Mouse (Mus musculus) lung, embryonic 16.5 days (tissue): ENCODE measurements around the gene Oaf. TPM values are rescaled to one million over a fixed set of nuclear protein-coding genes. Genes with fewer than 3 reads are reported as not detected.

Experiments
- ATAC-seq: fragments of 200-750 bp; cut with Nextera tagmentation; 2 replicates; pipeline ENCODE4 v1.8.0; 2017; ENCODE audit warnings: low read depth, mild to moderate bottlenecking, moderate library complexity
- H3K27ac ChIP-seq: fragments of 300-500 bp; sonication (generic); 2 replicates; pipeline ENCODE4 v1.5.1; 2014; ENCODE audit warnings: mild to moderate bottlenecking, control low read depth, low read length
- H3K27me3 ChIP-seq: fragments of 300-500 bp; sonication (generic); 2 replicates; pipeline ENCODE4 v1.6.1; 2014; ENCODE audit warnings: low read depth, low read length, mixed read lengths; ENCODE audit not compliant: control insufficient read depth, insufficient read depth
- H3K36me3 ChIP-seq: fragments of 300-500 bp; sonication (generic); 2 replicates; pipeline ENCODE4 v1.6.1; 2014; ENCODE audit warnings: low read length; ENCODE audit not compliant: control insufficient read depth, insufficient read depth
- H3K4me1 ChIP-seq: fragments of 300-500 bp; sonication (generic); replicated peaks from 2 replicates; pipeline ENCODE4 v1.6.1; 2014; ENCODE audit warnings: low read length, mixed read lengths; ENCODE audit not compliant: control insufficient read depth, insufficient read depth
- H3K4me2 ChIP-seq: fragments of 300-500 bp; sonication (generic); 2 replicates; pipeline ENCODE4 v1.6.1; 2014; ENCODE audit warnings: low read depth, low read length, control low read depth
- H3K4me3 ChIP-seq: fragments of 300-500 bp; sonication (generic); 2 replicates; pipeline ENCODE4 v1.5.1; 2014; ENCODE audit warnings: mild to moderate bottlenecking, low read length, control low read depth
- H3K9ac ChIP-seq: fragments of 300-500 bp; sonication (generic); 2 replicates; pipeline ENCODE4 v1.6.1; 2014; ENCODE audit warnings: low read length, control low read depth
- H3K9me3 ChIP-seq: fragments of 300-500 bp; sonication (generic); 2 replicates; pipeline ENCODE4 v1.6.1; 2016; ENCODE audit warnings: low read length; ENCODE audit not compliant: control insufficient read depth
- WGBS: fragments of 180-500 bp; shearing (Covaris S2); extraction: QIAGEN DNeasy Blood & Tissue Kit; methylation state at CpG from one replicate; pipeline ENCODE4 v1.1.7; 2014; 5-methylcytosine and 5-hydroxymethylcytosine counted together
- polyA plus RNA-seq: library from polyadenylated mRNA; unstranded; fragments of >200 nt; fragmentation: Nextera tagmentation; extraction: Ambion mirVana; gene quantifications from 2 replicates; pipeline ENCODE4 v1.2.1, GENCODE M21; 2015

Oaf gene
- polyA plus RNA-seq, 1 experiment from 2014 or later: 38.0 TPM

GRCm38 (mm10) chr9:43251786-43252185, 12.1 kb upstream of the Oaf start:
- H3K9me3 ChIP-seq: no peaks in the 10 kb centered on the region
- H3K4me1 ChIP-seq: peaks cover 5% of the 10 kb centered on the region
- H3K4me2 ChIP-seq: no peak overlapping the region
- ATAC-seq: no peak
- 86% methylated on average over 2 of the region's 2 CpGs for WGBS
- H3K9ac ChIP-seq: no peak overlapping the region
- H3K36me3 ChIP-seq: no peaks in the 10 kb centered on the region
- no peak overlapping the region for H3K27ac ChIP-seq
- H3K4me3 ChIP-seq: no peak overlapping the region
- no peaks in the 10 kb centered on the region for H3K27me3 ChIP-seq

- 9% methylated on average over 10 of the region's 10 CpGs for WGBS
- no peak overlapping the region for H3K4me3 ChIP-seq
- H3K4me1 ChIP-seq: peaks cover 5% of the 10 kb centered on the region
- peak; percentile 61 for ATAC-seq
- H3K9ac ChIP-seq: no peak overlapping the region
- H3K27me3 ChIP-seq: no peaks in the 10 kb centered on the region
- no peaks in the 10 kb centered on the region for H3K36me3 ChIP-seq
- H3K4me2 ChIP-seq: no peak overlapping the region
- H3K27ac ChIP-seq: no peak overlapping the region
- H3K9me3 ChIP-seq: no peaks in the 10 kb centered on the region
These were observed 7.0 kb upstream of the Oaf start for GRCm38 (mm10) chr9:43246738-43247180.

GRCm38 (mm10) chr9:43245801-43246570, 6.3 kb upstream of the Oaf start:
- Histone ChIP-seq H3K27me3 (no peaks in the 10 kb centered on the region), H3K27ac (no peak overlapping the region), H3K9me3 (no peaks in the 10 kb centered on the region), H3K4me1 (peaks cover 5% of the 10 kb centered on the region), H3K4me3 (no peak overlapping the region), H3K36me3 (no peaks in the 10 kb centered on the region), H3K4me2 (no peak overlapping the region), H3K9ac (no peak overlapping the region)
- ATAC-seq: no peak
- WGBS: 71% methylated on average over 7 of the region's 7 CpGs

- no peak overlapping the region for H3K4me2 ChIP-seq
- ATAC-seq: no peak
These were observed 2.7 kb upstream of the Oaf start for GRCm38 (mm10) chr9:43242432-43242831.

GRCm38 (mm10) chr9:43241970-43242369, 2.3 kb upstream of the Oaf start:
- Histone ChIP-seq H3K27me3 (no peaks in the 10 kb centered on the region), H3K4me3 (no peak overlapping the region)

More at GRCm38 (mm10) chr9:43242432-43242831, 2.7 kb upstream of the Oaf start:
- 78% methylated on average over 5 of the region's 5 CpGs for WGBS
- Histone ChIP-seq H3K27me3 (no peaks in the 10 kb centered on the region), H3K4me1 (peaks cover 18% of the 10 kb centered on the region), H3K27ac (no peak overlapping the region), H3K4me3 (no peak overlapping the region), H3K9ac (no peak overlapping the region), H3K9me3 (no peaks in the 10 kb centered on the region), H3K36me3 (no peaks in the 10 kb centered on the region)

GRCm38 (mm10) chr9:43241291-43241690, 1.6 kb upstream of the Oaf start:
- no peak overlapping the region for H3K9ac ChIP-seq
- H3K27me3 ChIP-seq: no peaks in the 10 kb centered on the region
- H3K4me1 ChIP-seq: peaks cover 22% of the 10 kb centered on the region
- no peak for ATAC-seq
- H3K4me2 ChIP-seq: no peak overlapping the region
- no peaks in the 10 kb centered on the region for H3K9me3 ChIP-seq
- no peak overlapping the region for H3K27ac ChIP-seq
- WGBS: 33% methylated on average over 4 of the region's 4 CpGs
- no peaks in the 10 kb centered on the region for H3K36me3 ChIP-seq
- no peak overlapping the region for H3K4me3 ChIP-seq

More at GRCm38 (mm10) chr9:43241970-43242369, 2.3 kb upstream of the Oaf start:
- no peak overlapping the region for H3K27ac ChIP-seq
- no peaks in the 10 kb centered on the region for H3K9me3 ChIP-seq
- peaks cover 22% of the 10 kb centered on the region for H3K4me1 ChIP-seq
- no peak overlapping the region for H3K4me2 ChIP-seq
- no peak overlapping the region for H3K9ac ChIP-seq
- ATAC-seq: no peak
- WGBS: 82% methylated on average over 8 of the region's 8 CpGs
- H3K36me3 ChIP-seq: no peaks in the 10 kb centered on the region

- Histone ChIP-seq H3K4me1 (peaks cover 25% of the 10 kb centered on the region), H3K9me3 (no peaks in the 10 kb centered on the region), H3K9ac (peak overlapping the region; percentile 72), H3K27me3 (no peaks in the 10 kb centered on the region), H3K27ac (peak overlapping the region; percentile 73), H3K36me3 (no peaks in the 10 kb centered on the region), H3K4me2 (peak overlapping the region; percentile 66; the same call in 1 of the 2 replicates), H3K4me3 (no peak overlapping the region)
- ATAC-seq: no peak
- WGBS: 41% methylated on average over 2 of the region's 2 CpGs
These were observed 836 bp upstream of the Oaf start for GRCm38 (mm10) chr9:43240594-43240900.

- Histone ChIP-seq H3K27ac (peak overlapping the region; percentile 73), H3K27me3 (no peaks in the 10 kb centered on the region), H3K4me3 (peak overlapping the region; percentile 65), H3K9ac (peak overlapping the region; percentile 72), H3K4me1 (peaks cover 25% of the 10 kb centered on the region), H3K4me2 (peak overlapping the region; percentile 66), H3K36me3 (peaks cover 4% of the 10 kb centered on the region; the same call in 1 of the 2 replicates), H3K9me3 (no peaks in the 10 kb centered on the region)
- peak; percentile 24 for ATAC-seq
- under 1% methylated on average over 45 of the region's 51 CpGs for WGBS
These were observed 823 bp downstream of the Oaf start for GRCm38 (mm10) chr9:43238631-43239545.

- Histone ChIP-seq H3K9ac (peak overlapping the region; percentile 72), H3K4me1 (peaks cover 28% of the 10 kb centered on the region)
- 53% methylated on average over 2 of the region's 2 CpGs for WGBS
These were observed 1.5 kb downstream of the Oaf start for GRCm38 (mm10) chr9:43238167-43238566.

More at GRCm38 (mm10) chr9:43238167-43238566, 1.5 kb downstream of the Oaf start:
- H3K4me2 ChIP-seq: peak overlapping the region; percentile 66
- H3K27ac ChIP-seq: peak overlapping the region; percentile 3; the same call in 1 of the 2 replicates
- no peak for ATAC-seq
- H3K27me3 ChIP-seq: no peaks in the 10 kb centered on the region
- H3K4me3 ChIP-seq: peak overlapping the region; percentile 65
- H3K36me3 ChIP-seq: peaks cover 4% of the 10 kb centered on the region; the same call in 1 of the 2 replicates
- no peaks in the 10 kb centered on the region for H3K9me3 ChIP-seq
